Mouse (Mus musculus): ENCODE measurements at regions not wholly inside any gene's neighbourhood (a gene's known extent, or its start where the extent isn't known, plus 50 kb on each side); places are given as distances from the start of the nearest gene placed in this dataset.

- TF ChIP-seq POLR2A (IDR thresholded peaks at IDR 0.05; ENCODE audit: borderline replicate concordance, low read depth, low read length) (no peak), CTCF (IDR thresholded peaks at IDR 0.05; ENCODE audit: low read depth, low read length) (no peak)
These were observed 150.7 kb downstream of the Psat1 start for GRCm38 (mm10) chr19:15796466-15796865.
